Mouse (Mus musculus) ES-Bruce4 (cell line): ENCODE measurements around the gene Lhx3.

Source experiments
- CTCF ChIP-seq: IDR thresholded peaks from one replicate; pipeline ENCODE4 v1.8.1; 2011; ENCODE audit warnings: low read depth, low read length
- POLR2A ChIP-seq: IDR thresholded peaks from one replicate; pipeline ENCODE4 v1.8.1; 2011; ENCODE audit warnings: low read length; ENCODE audit not compliant: insufficient read depth

DNA sequence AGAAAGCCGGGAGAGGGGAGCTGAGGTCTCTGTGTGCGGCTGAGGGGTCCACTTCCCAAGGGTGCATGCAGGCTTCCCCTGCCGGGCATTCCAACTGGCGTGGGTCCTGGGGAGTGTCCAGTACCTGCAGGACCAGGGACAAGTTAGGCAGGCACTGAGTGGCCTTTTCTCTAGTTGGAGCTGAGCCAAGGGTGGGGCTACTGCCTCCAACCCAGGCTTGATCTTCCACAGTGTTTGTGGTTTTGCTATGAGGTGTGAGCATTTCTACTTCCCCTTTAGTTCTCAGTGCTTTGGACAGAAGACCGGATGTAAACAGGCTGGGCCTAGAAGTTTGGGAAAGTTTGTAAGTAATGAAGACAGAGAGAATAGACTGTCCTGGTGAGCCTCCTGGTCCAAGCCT lies 19.6 kb downstream of the Lhx3 start:
- TF ChIP-seq CTCF (no peak), POLR2A (no peak)
